Mouse (Mus musculus) urinary bladder, postnatal 0 days (tissue): ENCODE data around the gene Mastl. TPM values are rescaled to one million over a fixed set of nuclear protein-coding genes. Genes with fewer than 3 reads are reported as not detected.

ENCODE experiments used
- polyA plus RNA-seq: library from polyadenylated mRNA; unstranded; fragments of >200 nt; fragmentation: Nextera tagmentation; extraction: Ambion mirVana; gene quantifications from 2 replicates; pipeline ENCODE4 v1.2.1, GENCODE M21; 2015

Mastl gene
- polyA plus RNA-seq: 2.2 and 3.6 TPM in 2 replicates

GRCm38 (mm10) chr2:23155777-23156607 is at the start of gene Mastl, which contains the start of gene Yme1l1:
Mastl (minus strand) TSS chr2:23156024.
Yme1l1 (plus strand) TSS chr2:23156369.

GRCm38 (mm10) chr2:23067552-23068369 is 88.1 kb downstream of the Mastl start, which contains the start of gene Acbd5:
Acbd5 (plus strand) TSS chr2:23068167.

Other genes with a start within 250 kb of the Mastl start
- gene Abi1, start 115.8 kb downstream of the Mastl start, polyA plus RNA-seq: 40.0 and 44.3 TPM in 2 replicates
- 18.2 and 21.3 TPM in 2 replicates for gene Acbd5, start 87.9 kb downstream of the Mastl start, polyA plus RNA-seq
- gene Yme1l1, start 345 bp upstream of the Mastl start, polyA plus RNA-seq: 40.3 and 48.7 TPM in 2 replicates
- gene 4931423N10Rik, start 51.5 kb upstream of the Mastl start, polyA plus RNA-seq: not detected in 2 replicates
- not detected in 2 replicates for gene Nxph2, start 165.2 kb upstream of the Mastl start, polyA plus RNA-seq